Mouse (Mus musculus): ENCODE results near the gene Nmb.

GRCm38 (mm10) chr7:80873038-80873437, 31.8 kb downstream of the Nmb start:
- TF ChIP-seq POLR2A (IDR thresholded peaks at IDR 0.05; ENCODE audit: borderline replicate concordance, extremely low read depth, low read depth, low read length), result no peak
- TF ChIP-seq CTCF (IDR thresholded peaks at IDR 0.05; ENCODE audit: insufficient read depth, low read length), result no peak
